Mouse (Mus musculus) limb, embryonic 15.5 days (tissue): Measurements from ENCODE around the gene Pi16. TPM values are rescaled to one million over a fixed set of nuclear protein-coding genes. Genes with fewer than 3 reads are reported as not detected.

ENCODE experiments used
- ATAC-seq: fragments of 200-750 bp; cut with Nextera tagmentation; 2 replicates; pipeline ENCODE4 v1.8.0; 2017; ENCODE audit warnings: low read depth, moderate TSS enrichment; ENCODE audit not compliant: insufficient number of reproducible peaks, low FRiP score, low TSS enrichment
- H3K27ac ChIP-seq: fragments of 300-500 bp; sonication (generic); 2 replicates; pipeline ENCODE4 v1.5.1; 2015; ENCODE audit warnings: moderate library complexity, mild to moderate bottlenecking, inconsistent platforms
- H3K27me3 ChIP-seq: fragments of 300-500 bp; sonication (generic); 2 replicates; pipeline ENCODE4 v1.6.1; 2015; ENCODE audit warnings: inconsistent platforms
- H3K36me3 ChIP-seq: fragments of 300-500 bp; sonication (generic); 2 replicates; pipeline ENCODE4 v1.6.1; 2015; ENCODE audit warnings: inconsistent platforms
- H3K4me1 ChIP-seq: fragments of 300-500 bp; sonication (generic); 2 replicates; pipeline ENCODE4 v1.6.1; 2015; ENCODE audit warnings: inconsistent platforms
- H3K4me2 ChIP-seq: fragments of 300-500 bp; sonication (generic); 2 replicates; pipeline ENCODE4 v1.6.1; 2015; ENCODE audit warnings: mild to moderate bottlenecking, inconsistent platforms
- H3K4me3 ChIP-seq: fragments of 300-500 bp; sonication (generic); 2 replicates; pipeline ENCODE4 v1.5.1; 2015; ENCODE audit warnings: mild to moderate bottlenecking, inconsistent platforms
- H3K9ac ChIP-seq: fragments of 300-500 bp; sonication (generic); 2 replicates; pipeline ENCODE4 v1.6.1; 2015; ENCODE audit warnings: inconsistent platforms
- H3K9me3 ChIP-seq: fragments of 300-500 bp; sonication (generic); 2 replicates; pipeline ENCODE4 v1.6.1; 2016; ENCODE audit warnings: inconsistent platforms
- WGBS: fragments of 180-500 bp; shearing (Covaris S2); methylation state at CpG from one replicate; pipeline ENCODE4 v1.1.7; 2015; 5-methylcytosine and 5-hydroxymethylcytosine counted together
- polyA plus RNA-seq: library from polyadenylated mRNA; unstranded; fragments of >200 nt; fragmentation: Nextera tagmentation; extraction: Ambion mirVana; gene quantifications from 2 replicates; pipeline ENCODE4 v1.2.1, GENCODE M21; 2015

The Pi16 gene
- polyA plus RNA-seq, 1 experiment from 2014 or later, result 6.5 TPM

DNA sequence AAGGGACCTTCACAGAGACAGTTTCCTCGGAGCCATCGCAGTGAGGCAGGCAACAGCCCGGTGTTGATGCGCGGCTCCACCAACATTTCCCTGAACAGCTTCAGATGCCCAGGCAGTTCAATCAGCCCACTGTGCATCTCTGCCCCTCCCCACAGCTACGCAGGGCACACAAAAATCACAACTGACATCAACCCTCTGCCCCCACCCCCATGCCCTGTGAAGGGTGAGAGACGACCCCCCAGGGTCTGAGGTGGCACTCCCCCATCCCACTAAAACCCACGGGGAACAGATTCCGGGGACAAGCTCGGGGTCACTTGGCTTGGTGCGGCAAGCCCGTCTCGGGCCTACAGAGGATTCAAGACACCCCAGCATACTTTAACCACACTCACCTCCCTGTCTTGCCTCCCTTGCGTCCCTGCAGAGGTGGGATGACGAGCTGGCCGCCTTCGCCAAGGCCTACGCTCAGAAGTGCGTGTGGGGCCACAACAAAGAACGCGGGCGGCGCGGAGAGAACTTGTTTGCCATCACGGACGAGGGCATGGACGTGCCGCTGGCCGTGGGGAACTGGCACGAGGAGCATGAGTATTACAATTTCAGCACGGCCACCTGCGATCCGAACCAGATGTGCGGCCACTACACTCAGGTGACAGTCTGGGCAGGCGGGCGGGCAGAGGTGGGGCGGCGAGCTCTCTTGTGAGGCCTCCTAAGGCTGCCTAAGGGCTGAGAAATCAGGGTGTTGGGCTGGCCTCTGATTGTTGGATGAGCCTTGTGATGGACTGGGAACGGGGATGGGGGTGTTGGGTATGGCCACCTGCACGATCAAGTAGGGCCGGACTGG lies 4.5 kb downstream of the Pi16 start:
- Histone ChIP-seq H3K36me3 (no peaks in the 10 kb centered on the region), H3K27me3 (peaks cover 52% of the 10 kb centered on the region), H3K4me1 (peaks cover 30% of the 10 kb centered on the region), H3K9ac (no peak overlapping the region), H3K4me2 (peak overlapping the region; percentile 32), H3K9me3 (no peaks in the 10 kb centered on the region), H3K27ac (no peak overlapping the region), H3K4me3 (peak overlapping the region; percentile 14; the same call in 1 of the 2 replicates)
- 25% methylated on average over 41 of the region's 41 CpGs for WGBS
- no peak for ATAC-seq

DNA sequence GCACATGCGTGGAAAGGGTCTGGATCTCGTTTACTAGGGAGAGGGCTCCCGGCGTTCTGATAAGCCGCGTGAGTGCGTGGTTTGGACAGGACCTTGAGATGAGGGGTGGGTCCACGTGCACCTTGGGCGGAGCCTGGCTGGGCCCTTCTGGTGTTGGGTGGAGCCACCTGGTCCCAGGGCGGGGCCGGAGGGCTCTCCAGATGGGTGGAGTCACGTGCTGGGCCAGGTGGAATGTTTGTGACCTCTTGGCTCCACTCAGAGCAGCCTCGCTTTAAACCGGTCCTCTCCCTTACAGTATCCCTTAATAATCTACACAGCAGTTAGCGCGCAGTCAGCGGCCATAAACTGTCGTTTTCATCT lies 5.1 kb downstream of the Pi16 start:
- H3K4me2 ChIP-seq, result peak overlapping the region; percentile 32
- WGBS, result 18% methylated on average over 18 of the region's 18 CpGs
- peaks cover 35% of the 10 kb centered on the region for H3K4me1 ChIP-seq
- H3K4me3 ChIP-seq, result peak overlapping the region; percentile 14; the same call in 1 of the 2 replicates
- ATAC-seq, result no peak
- H3K36me3 ChIP-seq, result no peaks in the 10 kb centered on the region
- H3K27me3 ChIP-seq, result peaks cover 57% of the 10 kb centered on the region
- no peaks in the 10 kb centered on the region for H3K9me3 ChIP-seq
- H3K27ac ChIP-seq, result no peak overlapping the region
- no peak overlapping the region for H3K9ac ChIP-seq

DNA sequence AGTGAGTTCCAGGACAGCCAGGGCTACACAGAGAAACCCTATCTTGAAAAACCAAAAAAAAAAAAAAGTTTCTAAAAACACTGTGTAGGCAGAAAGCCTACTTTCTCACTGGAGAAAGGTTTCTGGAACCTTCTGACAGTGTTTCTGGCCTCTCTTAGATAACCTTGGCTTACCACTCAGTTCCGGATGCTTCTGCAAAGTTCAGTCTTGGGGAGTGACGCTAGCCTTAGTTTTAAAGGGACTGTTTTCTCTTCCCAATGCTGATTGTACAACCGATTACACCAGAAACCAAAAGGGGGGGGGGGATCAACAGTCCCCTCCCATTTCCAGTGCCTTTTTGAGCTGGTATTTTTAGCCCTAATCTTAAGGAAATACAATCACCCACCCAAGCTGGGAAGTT lies 6.1 kb downstream of the Pi16 start:
- 91% methylated on average over 3 of the region's 3 CpGs for WGBS
- H3K36me3 ChIP-seq, result no peaks in the 10 kb centered on the region
- H3K9me3 ChIP-seq, result no peaks in the 10 kb centered on the region
- H3K4me2 ChIP-seq, result no peak overlapping the region
- no peak overlapping the region for H3K27ac ChIP-seq
- peaks cover 35% of the 10 kb centered on the region for H3K4me1 ChIP-seq
- no peak overlapping the region for H3K4me3 ChIP-seq
- no peak overlapping the region for H3K9ac ChIP-seq
- ATAC-seq, result no peak
- H3K27me3 ChIP-seq, result peaks cover 61% of the 10 kb centered on the region

DNA sequence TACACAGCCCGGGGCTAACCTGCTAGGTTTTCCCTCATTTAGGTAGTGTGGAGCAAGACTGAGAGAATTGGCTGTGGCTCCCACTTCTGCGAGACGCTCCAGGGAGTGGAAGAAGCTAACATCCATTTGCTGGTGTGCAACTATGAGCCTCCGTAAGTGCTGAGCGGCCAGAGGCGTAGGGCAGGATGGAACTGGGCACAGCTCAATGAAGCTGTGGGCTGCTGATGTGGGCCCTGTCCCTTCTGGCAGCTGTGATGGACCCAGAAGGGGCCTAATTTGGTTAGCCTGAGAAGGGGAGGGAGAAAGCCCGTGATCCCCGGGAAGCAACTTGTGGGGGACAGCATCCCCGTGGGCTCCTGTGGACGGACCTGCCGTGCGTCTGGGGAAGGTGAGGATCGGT lies 8.4 kb downstream of the Pi16 start:
- Histone ChIP-seq H3K4me2 (peak overlapping the region; percentile 52; the same call in 1 of the 2 replicates), H3K36me3 (peaks cover 14% of the 10 kb centered on the region), H3K9ac (no peak overlapping the region), H3K27ac (no peak overlapping the region), H3K27me3 (peaks cover 42% of the 10 kb centered on the region), H3K4me1 (peaks cover 33% of the 10 kb centered on the region), H3K9me3 (no peaks in the 10 kb centered on the region), H3K4me3 (no peak overlapping the region)
- 66% methylated on average over 13 of the region's 13 CpGs for WGBS
- ATAC-seq, result no peak

DNA sequence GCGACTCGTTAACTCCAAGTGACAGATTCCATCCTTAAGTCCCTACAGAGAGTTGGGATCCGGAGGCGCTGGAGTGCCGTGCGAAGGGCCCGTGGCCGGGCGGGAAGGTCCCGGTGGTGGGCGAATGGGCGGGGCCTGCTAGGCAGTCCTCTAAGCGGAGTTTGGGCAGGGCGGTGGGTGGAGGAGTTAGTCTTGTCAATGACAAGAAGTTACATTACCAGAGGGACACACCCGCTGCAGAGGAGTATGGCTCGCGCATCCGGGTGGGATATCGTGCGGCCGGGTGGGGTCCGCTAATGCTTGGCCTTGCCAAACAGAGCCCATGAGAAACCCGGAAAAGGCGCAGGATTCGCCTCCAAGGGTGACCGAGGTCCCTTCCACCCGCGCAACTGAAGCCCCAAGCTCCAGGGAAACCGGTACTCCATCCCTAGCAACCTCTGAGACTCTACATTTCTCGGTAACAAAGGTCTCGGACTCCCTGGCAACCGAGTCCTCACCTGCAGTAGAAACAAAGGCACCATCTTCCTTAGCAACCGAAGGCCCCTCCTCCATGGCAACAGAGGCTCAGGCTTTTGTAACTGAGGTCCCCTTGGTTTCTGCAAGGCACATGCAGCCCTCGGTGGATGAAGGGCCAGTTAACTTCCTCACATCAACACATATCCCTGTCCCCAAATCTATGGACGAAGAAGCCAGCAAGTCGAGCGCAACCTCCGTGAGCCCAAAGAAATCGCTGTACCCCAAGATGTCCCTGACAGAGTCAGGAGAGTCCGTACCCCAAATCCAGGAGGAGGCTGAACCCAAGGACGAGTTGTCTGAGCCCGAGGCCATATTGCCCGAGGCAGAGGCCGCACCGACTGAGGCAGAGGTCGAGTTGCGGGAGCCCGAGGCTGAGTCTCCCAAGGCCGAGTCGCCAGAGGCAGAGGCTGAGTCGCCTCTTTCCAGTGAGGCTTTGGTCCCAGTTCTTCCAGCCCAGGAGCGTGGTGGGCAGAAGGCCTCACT lies 9.3 kb downstream of the Pi16 start:
- ATAC-seq, result no peak
- Histone ChIP-seq H3K27ac (no peak overlapping the region), H3K36me3 (peaks cover 21% of the 10 kb centered on the region), H3K4me1 (peaks cover 28% of the 10 kb centered on the region), H3K4me2 (peak overlapping the region; percentile 52), H3K4me3 (peak overlapping the region; percentile 25), H3K9me3 (no peaks in the 10 kb centered on the region), H3K9ac (peak overlapping the region; percentile 10; the same call in 1 of the 2 replicates), H3K27me3 (peaks cover 32% of the 10 kb centered on the region)
- WGBS, result 22% methylated on average over 52 of the region's 52 CpGs

DNA sequence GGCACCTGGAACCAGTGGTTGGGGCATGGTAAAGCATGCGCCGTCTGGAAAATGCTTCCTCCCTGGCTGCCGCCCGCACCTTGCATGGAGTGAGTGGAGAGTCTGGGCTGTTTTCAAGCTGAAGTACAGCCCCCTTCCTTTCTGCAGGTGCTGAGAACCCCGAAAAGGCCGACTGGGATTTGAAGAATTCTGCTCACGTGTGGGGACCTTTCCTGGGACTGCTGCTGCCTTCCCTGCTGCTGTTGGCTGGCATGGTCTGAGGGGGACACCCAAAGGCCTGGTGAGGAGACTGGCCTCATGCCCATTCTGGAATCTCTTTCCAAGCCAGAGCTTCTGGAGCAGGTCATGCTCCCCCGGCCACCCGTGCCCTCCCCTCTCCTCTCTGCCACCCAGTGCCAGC lies 10.2 kb downstream of the Pi16 start:
- Histone ChIP-seq H3K4me1 (peaks cover 20% of the 10 kb centered on the region), H3K4me3 (no peak overlapping the region), H3K27ac (no peak overlapping the region), H3K4me2 (no peak overlapping the region), H3K27me3 (peaks cover 24% of the 10 kb centered on the region), H3K36me3 (peaks cover 29% of the 10 kb centered on the region), H3K9ac (no peak overlapping the region), H3K9me3 (no peaks in the 10 kb centered on the region)
- ATAC-seq, result no peak
- WGBS, result 74% methylated on average over 9 of the region's 9 CpGs

DNA sequence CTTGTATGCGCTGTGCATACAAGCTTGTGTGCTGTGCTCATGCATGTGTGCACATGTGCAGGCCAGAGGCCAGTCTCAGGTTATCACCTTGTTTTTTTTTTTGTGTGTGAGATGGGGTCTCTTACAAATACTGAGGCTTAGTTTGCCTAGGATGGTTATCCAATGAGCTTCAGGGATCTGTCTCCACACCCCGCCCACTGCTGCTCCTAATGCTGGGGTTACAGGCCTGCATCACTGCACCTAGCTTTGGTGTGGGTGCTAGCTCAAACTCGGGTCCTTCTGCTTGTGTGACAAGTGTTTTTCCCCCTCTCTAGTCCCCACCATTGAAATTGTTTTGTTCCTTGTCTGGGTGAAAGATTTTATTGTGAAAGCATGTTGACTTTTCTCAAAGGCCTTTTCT lies 12.7 kb downstream of the Pi16 start:
- Histone ChIP-seq H3K4me2 (no peak overlapping the region), H3K27ac (peak overlapping the region; percentile 71; the same call in 1 of the 2 replicates), H3K9ac (no peak overlapping the region), H3K4me1 (peaks cover 19% of the 10 kb centered on the region), H3K27me3 (peaks cover 18% of the 10 kb centered on the region), H3K4me3 (no peak overlapping the region), H3K9me3 (no peaks in the 10 kb centered on the region), H3K36me3 (peaks cover 50% of the 10 kb centered on the region)
- no peak for ATAC-seq
- WGBS, result 86% methylated on average over 3 of the region's 3 CpGs

DNA sequence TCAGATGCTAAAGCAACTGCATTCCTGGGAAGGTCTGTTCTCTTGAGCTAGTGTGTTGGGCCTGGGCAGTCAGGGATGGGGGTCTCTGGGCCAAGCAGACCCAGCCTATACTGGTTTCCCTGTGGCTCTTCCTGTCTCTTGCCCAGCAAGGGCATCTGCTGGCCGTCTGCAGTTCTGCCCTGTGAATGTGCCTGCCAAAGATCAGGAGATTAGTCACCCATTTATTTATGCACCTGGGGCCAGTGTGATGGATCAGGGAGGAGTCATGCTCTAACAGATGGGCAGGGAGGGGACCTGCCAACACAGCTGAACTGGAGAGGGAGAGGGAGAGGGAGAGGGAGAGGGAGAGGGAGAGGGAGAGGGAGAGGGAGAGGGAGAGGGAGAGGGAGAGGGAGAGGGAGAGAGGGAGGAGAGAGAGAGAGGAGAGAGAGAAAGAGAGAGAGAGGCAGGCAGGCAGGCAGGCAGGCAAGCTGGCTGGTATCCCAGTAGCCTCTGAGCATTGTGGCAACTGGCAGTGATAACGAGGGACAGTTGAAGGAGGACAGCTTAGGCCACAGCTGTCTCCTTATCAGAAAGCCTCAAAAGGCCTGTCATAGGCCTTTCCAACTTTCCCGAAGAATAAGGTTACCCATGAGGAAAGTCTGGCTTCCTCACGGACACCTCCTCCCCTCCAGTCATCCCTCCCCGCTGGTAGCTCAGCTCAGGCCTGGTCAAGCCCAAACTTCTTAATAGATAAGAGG lies 13.4 kb downstream of the Pi16 start:
- Histone ChIP-seq H3K9me3 (no peaks in the 10 kb centered on the region), H3K9ac (no peak overlapping the region), H3K27me3 (peaks cover 15% of the 10 kb centered on the region), H3K36me3 (peaks cover 56% of the 10 kb centered on the region), H3K4me1 (peaks cover 18% of the 10 kb centered on the region), H3K4me3 (no peak overlapping the region), H3K27ac (peak overlapping the region; percentile 71), H3K4me2 (no peak overlapping the region)
- 37% methylated on average over 5 of the region's 5 CpGs for WGBS
- no peak for ATAC-seq

DNA sequence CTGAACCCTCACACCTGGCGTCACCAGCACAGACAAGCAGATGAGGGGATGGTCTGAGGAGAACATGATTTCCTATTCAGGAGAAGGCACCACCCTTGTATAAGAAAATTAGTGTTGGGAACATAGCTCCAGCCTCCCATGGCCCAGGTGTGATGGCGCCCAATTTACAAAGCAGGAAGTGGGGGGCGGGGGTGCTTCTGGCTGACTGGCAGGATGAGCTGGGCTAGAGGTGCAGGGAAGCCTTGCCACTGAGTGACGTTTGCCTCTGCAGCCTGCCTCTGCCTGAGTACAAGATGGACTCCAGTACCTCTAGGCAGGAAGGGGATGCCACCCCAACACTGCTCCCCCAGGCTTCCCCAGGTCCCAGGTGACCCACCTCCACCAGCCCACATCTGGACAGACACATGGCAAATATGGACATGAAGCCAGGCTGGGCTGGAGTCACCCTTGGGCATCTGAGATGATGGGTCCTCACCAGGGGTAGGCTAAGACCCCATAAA lies 14.8 kb downstream of the Pi16 start:
- Histone ChIP-seq H3K36me3 (peaks cover 70% of the 10 kb centered on the region), H3K9ac (no peak overlapping the region)

DNA sequence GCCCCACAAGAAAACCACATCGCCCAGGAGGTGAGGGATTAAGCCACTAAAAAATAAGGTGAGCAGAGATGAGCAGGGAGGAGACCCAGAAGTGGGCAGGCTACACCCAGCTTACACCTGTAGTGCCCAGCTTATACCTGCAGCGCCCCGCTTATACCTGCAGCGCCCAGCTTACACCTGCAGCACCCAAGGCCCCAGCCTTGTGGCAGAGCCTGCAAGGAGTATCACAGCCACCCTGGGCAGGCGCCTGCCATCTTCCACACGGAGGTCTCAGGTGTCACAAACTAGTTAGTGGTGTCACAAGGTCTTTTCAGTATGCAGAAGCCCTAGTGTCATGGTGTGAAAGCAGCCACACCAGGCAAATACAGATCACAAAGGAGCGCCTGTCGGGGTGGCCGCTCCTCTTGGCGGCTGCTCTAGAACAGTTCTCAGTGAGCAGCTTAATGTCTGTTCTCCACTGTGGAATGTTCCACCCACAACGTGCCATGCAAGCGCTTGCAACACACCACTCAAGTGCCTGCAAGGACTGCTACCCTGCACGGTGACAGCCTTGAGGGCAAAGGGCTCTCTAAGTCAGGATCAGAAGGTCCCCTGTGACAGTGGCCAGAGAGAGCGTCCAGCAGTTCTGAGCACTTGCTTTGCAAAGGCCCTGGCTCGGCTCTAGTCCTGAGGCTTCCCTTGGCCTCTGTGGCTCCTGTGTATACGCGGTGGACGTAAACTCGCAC lies 18.9 kb downstream of the Pi16 start:
- Histone ChIP-seq H3K4me3 (no peak overlapping the region), H3K27me3 (no peaks in the 10 kb centered on the region), H3K4me1 (peaks cover 32% of the 10 kb centered on the region), H3K36me3 (peaks cover 87% of the 10 kb centered on the region), H3K27ac (no peak overlapping the region), H3K4me2 (no peak overlapping the region), H3K9ac (no peak overlapping the region), H3K9me3 (no peaks in the 10 kb centered on the region)
- ATAC-seq, result no peak
- WGBS, result 90% methylated on average over 19 of the region's 19 CpGs

More for the DNA sequence above, 14.8 kb downstream of the Pi16 start:
- Histone ChIP-seq H3K27me3 (peaks cover 6% of the 10 kb centered on the region; the same call in 1 of the 2 replicates), H3K9me3 (no peaks in the 10 kb centered on the region), H3K27ac (no peak overlapping the region), H3K4me2 (no peak overlapping the region), H3K4me1 (peaks cover 4% of the 10 kb centered on the region; the same call in 1 of the 2 replicates), H3K4me3 (no peak overlapping the region)
- 0 out of 2 replicates have a peak, but pooled peaks have one; percentile 4 for ATAC-seq
- WGBS, result 75% methylated on average over 4 of the region's 4 CpGs
